Comparison of ENCODE assay signal across 14 mouse cellular contexts in genomic region chr2:167542361-167542760, GRCm38 (mm10). TPM values are rescaled to one million over a fixed set of nuclear protein-coding genes. Genes with fewer than 3 reads are reported as not detected.
DNase-seq lines count a peak whose midpoint lies in the region; ATAC-seq lines count a peak whose summit lies in the region.
"Had no signal": no experiment of that assay in that cellular context is flagged by ENCODE, and none has a peak within 500 bp of the region (broad histone marks: within the 10 kb centered on the region; RNA-seq: fewer than 3 reads in every experiment).

No protein-coding gene starts in this region.

- DNase-seq in heart, adult 11 months = peak; percentile 89
- DNase-seq in heart, adult 9 months (ENCODE audit: low spot score in 2 of 2) = no peak
- no peak for DNase-seq in kidney, adult 8-10 months
- no peak for DNase-seq in neural tube, embryonic 10.5 days (ENCODE audit: extremely low spot score, low spot score)
- DNase-seq: cerebellum, adult 11 months; layer of hippocampus, adult 9-11 months; retina, postnatal 1 day; thymus, postnatal 14 days had no signal

- no peaks in the 10 kb centered on the region for H3K9me3 ChIP-seq in kidney, embryonic 14.5 days (ENCODE audit: control insufficient read depth, low read length)
- H3K9me3 ChIP-seq in neural tube, embryonic 13.5 days = no peaks in the 10 kb centered on the region
- no peaks in the 10 kb centered on the region for H3K9me3 ChIP-seq in stomach, embryonic 15.5 days
- H3K9me3 ChIP-seq: forebrain, embryonic 12.5 days had no signal

- H3K27me3 ChIP-seq in kidney, embryonic 14.5 days (ENCODE audit: control insufficient read depth, insufficient read depth, low read length) = no peaks in the 10 kb centered on the region
- peaks cover 26% of the 10 kb centered on the region for H3K27me3 ChIP-seq in neural tube, embryonic 13.5 days
- peaks cover 8% of the 10 kb centered on the region; the same call in 1 of the 2 replicates for H3K27me3 ChIP-seq in stomach, embryonic 15.5 days (replicated peaks)

- peak overlapping the region; percentile 93 for H3K4me2 ChIP-seq in kidney, embryonic 14.5 days (replicated peaks; ENCODE audit: low read depth, low read length)
- H3K4me2 ChIP-seq in neural tube, embryonic 13.5 days = peak overlapping the region; percentile 88; the same call in 1 of the 2 replicates
- no peak overlapping the region for H3K4me2 ChIP-seq in stomach, embryonic 15.5 days

- H3K4me3 ChIP-seq in kidney, embryonic 14.5 days (ENCODE audit: low read length) = peak overlapping the region; percentile 65; the same call in 1 of the 2 replicates
- no peak overlapping the region for H3K4me3 ChIP-seq in neural tube, embryonic 13.5 days
- H3K4me3 ChIP-seq in stomach, embryonic 15.5 days (replicated peaks) = no peak overlapping the region
- H3K4me3 ChIP-seq: forebrain, embryonic 12.5 days had no signal

- peaks cover 21% of the 10 kb centered on the region for H3K36me3 ChIP-seq in kidney, embryonic 14.5 days (ENCODE audit: control insufficient read depth, insufficient read depth, low read length)
- H3K36me3 ChIP-seq in neural tube, embryonic 13.5 days = no peaks in the 10 kb centered on the region
- H3K36me3 ChIP-seq in stomach, embryonic 15.5 days = 0 out of 2 replicates have a peak, but pooled peaks cover 3% of the 10 kb centered on the region
- H3K36me3 ChIP-seq: forebrain, embryonic 12.5 days had no signal

- H3K4me1 ChIP-seq in kidney, embryonic 14.5 days (ENCODE audit: control insufficient read depth, insufficient read depth, low read length) = peaks cover 56% of the 10 kb centered on the region
- peaks cover 69% of the 10 kb centered on the region for H3K4me1 ChIP-seq in neural tube, embryonic 13.5 days (replicated peaks)
- peaks cover 55% of the 10 kb centered on the region for H3K4me1 ChIP-seq in stomach, embryonic 15.5 days

- H3K9ac ChIP-seq in kidney, embryonic 14.5 days (ENCODE audit: low read depth, low read length) = no peak overlapping the region
- H3K9ac ChIP-seq in neural tube, embryonic 13.5 days = no peak overlapping the region
- H3K9ac ChIP-seq in stomach, embryonic 15.5 days = no peak overlapping the region
- H3K9ac ChIP-seq: forebrain, embryonic 12.5 days had no signal

- ATAC-seq in kidney, embryonic 14.5 days (ENCODE audit: low FRiP score, low TSS enrichment) = no peak
- no peak for ATAC-seq in neural tube, embryonic 13.5 days (ENCODE audit: low read depth)
- no peak for ATAC-seq in stomach, embryonic 15.5 days (ENCODE audit: insufficient read depth, low FRiP score, low read depth)
- no peak for ATAC-seq in activated CD4-positive, CD25-positive, alpha-beta regulatory T cell, adult 4 months
- ATAC-seq: hindbrain, embryonic 16.5 days had no signal

- 50% methylated on average over 4 of the region's 4 CpGs for WGBS in kidney, embryonic 14.5 days
- WGBS in neural tube, embryonic 13.5 days = 73% methylated on average over 4 of the region's 4 CpGs
- WGBS in stomach, embryonic 15.5 days = 66% methylated on average over 4 of the region's 4 CpGs

- peak overlapping the region; percentile 96; the same call in 1 of the 2 replicates for H3K27ac ChIP-seq in kidney, embryonic 14.5 days (ENCODE audit: low read depth, low read length)
- H3K27ac ChIP-seq in neural tube, embryonic 13.5 days (replicated peaks) = no peak overlapping the region
- peak overlapping the region; percentile 36; the same call in 1 of the 2 replicates for H3K27ac ChIP-seq in stomach, embryonic 15.5 days

RNA-seq across cellular contexts. Expression of gene Snai1, which starts 4.4 kb away (rescaled TPM):
- polyA plus RNA-seq in kidney, embryonic 14.5 days (2014; fragmentation: Nextera tagmentation; extraction: Ambion mirVana) = 40.4 and 40.8 TPM in 2 replicates
- polyA plus RNA-seq in neural tube, embryonic 13.5 days (2015; fragmentation: Nextera tagmentation; extraction: Ambion mirVana) = 9.8 and 13.0 TPM in 2 replicates
- 13.6 and 16.0 TPM in 2 replicates for polyA plus RNA-seq in stomach, embryonic 15.5 days (2015; fragmentation: Nextera tagmentation; extraction: Ambion mirVana)
- polyA plus RNA-seq in activated CD4-positive, CD25-positive, alpha-beta regulatory T cell, adult 4 months (2017; shearing (Covaris generic)) = not detected

RNA-seq across cellular contexts. Expression of gene Spata2, which starts 49.7 kb away (rescaled TPM):
- polyA plus RNA-seq in kidney, embryonic 14.5 days (2014; fragmentation: Nextera tagmentation; extraction: Ambion mirVana) = 10.8 and 17.4 TPM in 2 replicates
- polyA plus RNA-seq in neural tube, embryonic 13.5 days (2015; fragmentation: Nextera tagmentation; extraction: Ambion mirVana) = 24.1 and 26.9 TPM in 2 replicates
- 11.2 and 13.2 TPM in 2 replicates for polyA plus RNA-seq in stomach, embryonic 15.5 days (2015; fragmentation: Nextera tagmentation; extraction: Ambion mirVana)
- polyA plus RNA-seq in activated CD4-positive, CD25-positive, alpha-beta regulatory T cell, adult 4 months (2017; shearing (Covaris generic)) = 10 to 100 TPM in 1 of 2 experiments, 1 to 10 TPM in 1; 7.4 to 11.7 TPM

RNA-seq across cellular contexts. Expression of gene Rnf114, which starts 49.9 kb away (rescaled TPM):
- polyA plus RNA-seq in kidney, embryonic 14.5 days (2014; fragmentation: Nextera tagmentation; extraction: Ambion mirVana) = 79.1 and 98.3 TPM in 2 replicates
- polyA plus RNA-seq in neural tube, embryonic 13.5 days (2015; fragmentation: Nextera tagmentation; extraction: Ambion mirVana) = 128 TPM in 2 replicates
- polyA plus RNA-seq in stomach, embryonic 15.5 days (2015; fragmentation: Nextera tagmentation; extraction: Ambion mirVana) = 66.5 and 71.9 TPM in 2 replicates
- 100 to 1,000 TPM; 168 to 181 TPM for polyA plus RNA-seq in activated CD4-positive, CD25-positive, alpha-beta regulatory T cell, adult 4 months (2017; shearing (Covaris generic))
